Mouse (Mus musculus): ENCODE measurements at regions not wholly inside any gene's neighbourhood (a gene's known extent, or its start where the extent isn't known, plus 50 kb on each side); places are given as distances from the start of the nearest gene placed in this dataset.

DNA sequence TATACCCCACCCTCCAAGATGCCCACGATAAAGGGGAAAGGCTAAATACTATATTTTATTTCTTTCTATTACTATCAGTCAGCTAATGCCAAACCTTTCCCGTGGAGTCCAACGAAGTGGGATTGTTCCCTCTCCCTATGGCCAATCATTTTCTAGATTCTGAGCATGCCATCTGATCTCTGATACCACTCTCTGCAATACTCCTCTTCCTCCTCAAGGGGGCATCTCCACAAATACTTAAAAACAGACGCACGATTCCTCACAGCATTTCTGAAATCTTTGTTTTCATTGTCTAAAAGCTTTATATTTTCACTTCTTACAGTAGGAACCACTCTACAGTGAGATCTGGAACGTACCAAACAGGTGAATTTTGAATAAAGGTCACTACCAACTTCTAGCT lies 270.8 kb downstream of the Pdha2 start:
- H3K4me2 ChIP-seq (ENCODE audit: low read length): no peak overlapping the region
- no peaks in the 10 kb centered on the region for H3K9me3 ChIP-seq (ENCODE audit: control insufficient read depth, low read length)
- H3K9ac ChIP-seq (ENCODE audit: low read length): no peak overlapping the region
- DNase-seq (ENCODE audit: low spot score) (no peak), ATAC-seq (replicated peaks; ENCODE audit: low FRiP score, low TSS enrichment, low read depth) (no peak)
- no peaks in the 10 kb centered on the region for H3K27me3 ChIP-seq (replicated peaks; ENCODE audit: control insufficient read depth, insufficient read depth, low read length)
- no peaks in the 10 kb centered on the region for H3K4me1 ChIP-seq (replicated peaks; ENCODE audit: control insufficient read depth, insufficient read depth, low read length)
- H3K36me3 ChIP-seq (ENCODE audit: control insufficient read depth, insufficient read depth, low read length): no peaks in the 10 kb centered on the region
- H3K27ac ChIP-seq (ENCODE audit: low read depth): no peak overlapping the region
- H3K4me3 ChIP-seq (ENCODE audit: low read depth, low read length): no peak overlapping the region
- WGBS: 87% methylated on average over 6 of the region's 6 CpGs

DNA sequence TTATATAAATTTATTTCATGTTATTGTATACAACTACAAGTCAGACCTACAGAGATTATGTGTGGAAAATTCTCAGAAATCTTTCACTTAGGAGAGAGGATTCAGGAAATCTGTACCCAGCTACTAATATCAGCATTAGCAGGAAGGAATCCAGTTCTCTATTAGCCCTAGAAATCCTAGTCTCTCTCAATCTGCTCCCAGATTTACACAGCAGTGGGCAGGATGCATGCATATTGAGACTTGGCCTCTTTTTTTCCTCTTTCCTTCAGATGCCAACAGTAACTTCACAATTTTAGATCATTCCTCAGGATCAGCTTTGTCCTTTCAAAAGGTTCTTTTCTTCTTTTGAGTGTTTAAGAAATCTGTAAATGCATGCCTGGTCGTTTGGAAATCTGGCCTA lies 279.0 kb downstream of the Pdha2 start:
- Histone ChIP-seq H3K4me3 (ENCODE audit: low read depth, low read length) (no peak overlapping the region), H3K27me3 (replicated peaks; ENCODE audit: control insufficient read depth, insufficient read depth, low read length) (no peaks in the 10 kb centered on the region), H3K36me3 (ENCODE audit: control insufficient read depth, insufficient read depth, low read length) (no peaks in the 10 kb centered on the region), H3K4me1 (replicated peaks; ENCODE audit: control insufficient read depth, insufficient read depth, low read length) (no peaks in the 10 kb centered on the region), H3K4me2 (ENCODE audit: low read length) (no peak overlapping the region), H3K27ac (ENCODE audit: low read depth) (no peak overlapping the region), H3K9me3 (ENCODE audit: control insufficient read depth, low read length) (no peaks in the 10 kb centered on the region), H3K9ac (ENCODE audit: low read length) (no peak overlapping the region)
- ATAC-seq (replicated peaks; ENCODE audit: low FRiP score, low TSS enrichment, low read depth) (no peak), DNase-seq (ENCODE audit: low spot score) (no peak)
- WGBS: 29% methylated on average over 1 of the region's 1 CpGs

DNA sequence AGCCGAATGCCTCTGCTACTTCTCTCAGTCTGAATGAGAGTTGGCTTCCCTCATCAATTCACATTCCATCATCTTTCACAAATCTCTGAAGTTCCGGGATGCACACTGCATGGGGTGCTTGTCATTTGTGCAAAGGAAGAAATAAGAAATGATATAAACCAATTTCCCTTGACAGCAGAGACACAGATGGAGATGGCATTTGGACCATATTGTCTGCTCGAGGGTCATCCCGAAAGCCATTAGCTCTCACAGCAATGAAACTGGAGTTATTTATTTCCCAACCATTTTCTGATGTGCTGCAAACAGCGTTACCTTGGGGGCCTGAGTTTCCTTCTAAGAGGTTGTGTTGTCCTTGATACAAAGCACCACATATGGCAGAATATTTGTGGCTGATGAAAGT lies 285.5 kb downstream of the Pdha2 start:
- WGBS: 89% methylated on average over 5 of the region's 5 CpGs
- Histone ChIP-seq H3K4me2 (ENCODE audit: low read length) (no peak overlapping the region), H3K27me3 (replicated peaks; ENCODE audit: control insufficient read depth, insufficient read depth, low read length) (no peaks in the 10 kb centered on the region)

DNA sequence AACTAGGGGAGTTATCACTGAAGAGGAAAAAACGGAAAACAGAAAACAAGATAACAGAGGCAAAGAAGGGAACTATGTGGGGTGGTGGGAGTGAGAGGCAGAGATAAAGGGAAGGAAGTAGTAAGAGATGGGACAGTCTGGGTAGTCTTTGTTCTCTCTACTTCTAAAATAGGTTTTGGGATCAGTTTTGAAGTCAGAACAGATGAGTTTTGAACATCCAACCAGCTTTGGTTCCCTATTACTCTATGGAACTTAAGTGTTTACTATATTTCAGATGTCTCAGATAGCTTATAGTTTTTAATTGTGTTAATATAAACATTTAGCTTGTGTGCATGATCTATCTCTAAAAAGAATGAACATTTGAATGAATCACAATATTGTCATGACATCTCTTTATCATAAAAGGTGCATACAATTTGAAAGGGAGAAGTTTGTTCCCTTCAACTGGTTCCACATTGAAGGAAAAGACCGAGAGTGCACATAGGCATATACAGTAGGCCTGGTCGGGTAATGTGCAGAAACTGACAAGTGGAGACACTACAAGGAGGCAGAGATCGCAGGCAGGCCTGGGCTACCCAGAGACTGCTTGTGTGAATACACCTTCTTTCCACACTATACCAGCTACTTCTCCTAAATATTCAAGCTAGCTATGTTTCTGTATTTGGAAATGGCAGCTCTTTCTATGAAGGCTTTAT lies 335.8 kb downstream of the Pdha2 start:
- H3K36me3 ChIP-seq (ENCODE audit: control insufficient read depth, insufficient read depth, low read length): no peaks in the 10 kb centered on the region
- H3K27me3 ChIP-seq (replicated peaks; ENCODE audit: control insufficient read depth, insufficient read depth, low read length): no peaks in the 10 kb centered on the region
- DNase-seq (ENCODE audit: low spot score) (no peak), ATAC-seq (replicated peaks; ENCODE audit: low FRiP score, low TSS enrichment, low read depth) (no peak)
- H3K4me1 ChIP-seq (replicated peaks; ENCODE audit: control insufficient read depth, insufficient read depth, low read length): no peaks in the 10 kb centered on the region
- no peak overlapping the region for H3K4me2 ChIP-seq (ENCODE audit: low read length)
- no peak overlapping the region for H3K27ac ChIP-seq (ENCODE audit: low read depth)
- H3K9ac ChIP-seq (ENCODE audit: low read length): no peak overlapping the region
- WGBS: 85% methylated on average over 4 of the region's 4 CpGs
- H3K9me3 ChIP-seq (ENCODE audit: control insufficient read depth, low read length): no peaks in the 10 kb centered on the region
- no peak overlapping the region for H3K4me3 ChIP-seq (ENCODE audit: low read depth, low read length)

More for the DNA sequence above, 285.5 kb downstream of the Pdha2 start:
- DNase-seq (ENCODE audit: low spot score) (no peak), ATAC-seq (replicated peaks; ENCODE audit: low FRiP score, low TSS enrichment, low read depth) (no peak)
- Histone ChIP-seq H3K36me3 (ENCODE audit: control insufficient read depth, insufficient read depth, low read length) (no peaks in the 10 kb centered on the region), H3K9me3 (ENCODE audit: control insufficient read depth, low read length) (no peaks in the 10 kb centered on the region), H3K4me3 (ENCODE audit: low read depth, low read length) (no peak overlapping the region), H3K4me1 (replicated peaks; ENCODE audit: control insufficient read depth, insufficient read depth, low read length) (no peaks in the 10 kb centered on the region), H3K9ac (ENCODE audit: low read length) (no peak overlapping the region), H3K27ac (ENCODE audit: low read depth) (no peak overlapping the region)

DNA sequence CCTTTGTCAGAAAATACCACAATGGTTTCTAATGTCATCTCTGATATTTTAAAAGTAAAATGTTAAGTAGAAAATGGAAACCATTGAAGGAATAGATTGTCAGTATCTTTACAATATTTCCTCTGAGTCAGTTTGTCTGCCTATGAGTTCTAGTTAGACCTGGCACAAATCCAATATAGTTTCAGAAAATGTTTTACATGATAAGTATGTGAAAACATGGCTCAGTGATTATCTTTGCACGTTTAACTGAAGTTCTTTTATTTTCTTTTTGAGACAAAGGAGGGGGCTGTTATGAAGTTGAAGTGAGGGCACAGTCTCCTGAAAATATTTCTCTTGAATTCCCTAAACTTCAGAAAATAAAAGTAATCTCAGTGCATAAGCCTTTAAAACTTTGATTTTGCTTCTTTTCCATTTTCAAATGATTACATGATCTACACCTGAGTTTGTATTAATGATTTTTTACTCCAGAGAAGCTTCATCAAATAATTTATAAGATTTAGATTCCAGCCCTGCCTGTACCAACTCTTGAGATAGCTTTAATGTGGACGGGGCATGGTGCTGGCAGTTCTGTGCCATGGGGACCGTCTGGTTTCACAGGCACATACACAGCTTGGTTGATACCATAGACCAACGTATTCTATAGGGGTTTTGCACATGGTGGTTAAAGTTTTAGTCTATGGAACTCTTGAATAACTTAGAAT lies 336.5 kb downstream of the Pdha2 start:
- Histone ChIP-seq H3K27ac (ENCODE audit: low read depth) (no peak overlapping the region), H3K9me3 (ENCODE audit: control insufficient read depth, low read length) (no peaks in the 10 kb centered on the region), H3K4me1 (replicated peaks; ENCODE audit: control insufficient read depth, insufficient read depth, low read length) (no peaks in the 10 kb centered on the region), H3K4me3 (ENCODE audit: low read depth, low read length) (no peak overlapping the region), H3K4me2 (ENCODE audit: low read length) (no peak overlapping the region), H3K9ac (ENCODE audit: low read length) (no peak overlapping the region), H3K27me3 (replicated peaks; ENCODE audit: control insufficient read depth, insufficient read depth, low read length) (no peaks in the 10 kb centered on the region), H3K36me3 (ENCODE audit: control insufficient read depth, insufficient read depth, low read length) (no peaks in the 10 kb centered on the region)
- 69% methylated on average over 4 of the region's 4 CpGs for WGBS
- DNase-seq (ENCODE audit: low spot score) (no peak), ATAC-seq (replicated peaks; ENCODE audit: low FRiP score, low TSS enrichment, low read depth) (no peak)

DNA sequence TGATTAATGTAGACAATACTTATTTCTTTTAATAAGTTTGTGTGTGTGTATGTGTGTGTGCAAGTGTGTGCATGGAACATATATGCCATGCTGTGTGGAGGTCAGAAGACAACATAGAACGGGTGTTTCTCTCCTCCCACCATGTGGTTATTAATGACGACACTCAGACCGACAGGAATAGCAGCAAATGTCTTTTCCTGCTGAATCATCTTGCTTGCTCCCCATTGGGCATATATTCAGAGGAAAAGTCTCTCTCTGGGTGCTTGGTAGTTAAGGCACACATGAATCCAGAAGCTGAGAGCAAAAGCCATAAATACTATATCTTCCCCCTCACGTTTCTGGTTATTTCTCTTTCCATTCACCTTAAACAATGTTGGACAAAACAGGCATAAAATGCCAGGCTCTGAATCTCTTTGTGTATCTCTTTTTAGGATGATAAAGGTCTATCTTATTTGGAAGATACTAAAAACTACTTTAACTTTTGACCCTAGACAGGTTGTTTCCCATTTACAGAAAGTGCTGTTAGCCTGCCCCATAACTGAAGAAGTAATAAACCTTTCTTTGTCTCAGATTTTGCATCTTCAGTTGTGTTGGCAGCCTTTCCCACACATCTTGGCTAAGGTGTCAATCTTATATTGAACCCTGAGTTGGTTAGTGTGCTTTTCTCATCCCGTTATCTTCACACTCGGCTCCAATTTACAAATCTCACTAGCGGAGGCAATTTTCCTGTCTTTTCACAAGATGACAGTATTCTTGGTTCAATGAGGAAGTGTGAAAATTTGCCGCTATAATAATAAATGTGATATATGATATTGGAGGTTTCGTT lies 337.9 kb downstream of the Pdha2 start:
- Histone ChIP-seq H3K36me3 (ENCODE audit: control insufficient read depth, insufficient read depth, low read length) (no peaks in the 10 kb centered on the region), H3K4me3 (ENCODE audit: low read depth, low read length) (no peak overlapping the region), H3K27me3 (replicated peaks; ENCODE audit: control insufficient read depth, insufficient read depth, low read length) (no peaks in the 10 kb centered on the region), H3K4me1 (replicated peaks; ENCODE audit: control insufficient read depth, insufficient read depth, low read length) (no peaks in the 10 kb centered on the region), H3K27ac (ENCODE audit: low read depth) (no peak overlapping the region), H3K9ac (ENCODE audit: low read length) (no peak overlapping the region), H3K9me3 (ENCODE audit: control insufficient read depth, low read length) (no peaks in the 10 kb centered on the region), H3K4me2 (ENCODE audit: low read length) (no peak overlapping the region)
- ATAC-seq (replicated peaks; ENCODE audit: low FRiP score, low TSS enrichment, low read depth) (no peak), DNase-seq (ENCODE audit: low spot score) (no peak)
- WGBS: 85% methylated on average over 9 of the region's 9 CpGs

DNA sequence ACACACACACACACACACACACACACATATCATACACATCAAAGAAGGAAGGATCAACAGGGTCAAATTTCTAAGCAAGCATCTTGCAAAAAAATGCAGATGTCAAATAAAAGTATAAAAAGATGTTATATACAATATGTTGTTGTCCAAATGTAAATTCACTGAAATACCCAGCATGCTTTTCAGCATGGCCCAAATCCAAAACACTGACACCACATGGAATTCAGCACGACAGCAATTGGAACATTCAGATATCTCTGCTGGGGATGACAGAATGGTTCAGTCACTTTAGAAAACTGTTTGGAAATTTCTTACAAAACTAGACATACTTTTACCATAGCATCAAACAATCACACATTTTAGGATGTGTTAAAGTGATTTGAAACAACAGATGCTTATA lies 339.6 kb downstream of the Pdha2 start:
- Histone ChIP-seq H3K4me3 (ENCODE audit: low read depth, low read length) (no peak overlapping the region), H3K36me3 (ENCODE audit: control insufficient read depth, insufficient read depth, low read length) (no peaks in the 10 kb centered on the region), H3K9ac (ENCODE audit: low read length) (no peak overlapping the region), H3K4me1 (replicated peaks; ENCODE audit: control insufficient read depth, insufficient read depth, low read length) (no peaks in the 10 kb centered on the region), H3K9me3 (ENCODE audit: control insufficient read depth, low read length) (no peaks in the 10 kb centered on the region), H3K27me3 (replicated peaks; ENCODE audit: control insufficient read depth, insufficient read depth, low read length) (no peaks in the 10 kb centered on the region), H3K27ac (ENCODE audit: low read depth) (no peak overlapping the region), H3K4me2 (ENCODE audit: low read length) (no peak overlapping the region)
- DNase-seq (ENCODE audit: low spot score) (no peak), ATAC-seq (replicated peaks; ENCODE audit: low FRiP score, low TSS enrichment, low read depth) (no peak)
- WGBS: 50% methylated on average over 1 of the region's 1 CpGs

DNA sequence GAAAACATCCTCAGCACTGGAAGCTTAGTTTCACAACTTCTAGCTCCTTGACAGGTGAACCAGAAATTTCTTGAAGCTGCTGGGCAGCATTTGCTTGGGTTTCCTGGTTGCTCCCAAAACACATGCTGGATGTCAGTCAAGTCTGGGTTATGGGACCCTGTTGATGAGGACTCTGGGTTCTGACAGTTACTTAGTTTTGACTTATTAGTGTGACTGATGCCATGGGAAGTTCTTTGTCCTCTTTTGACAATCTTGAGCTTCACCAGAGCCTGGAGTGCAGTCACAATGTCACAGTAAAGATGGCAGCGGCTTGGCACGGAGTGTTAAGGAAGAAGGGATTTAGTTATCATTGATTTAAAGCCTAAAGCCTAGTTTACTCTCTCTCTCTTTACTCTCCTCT lies 340.9 kb downstream of the Pdha2 start:
- no peak for ATAC-seq (replicated peaks; ENCODE audit: low FRiP score, low TSS enrichment, low read depth)

More for the DNA sequence above, 340.9 kb downstream of the Pdha2 start:
- no peak for DNase-seq (ENCODE audit: low spot score)
- Histone ChIP-seq H3K9ac (ENCODE audit: low read length) (no peak overlapping the region), H3K27me3 (replicated peaks; ENCODE audit: control insufficient read depth, insufficient read depth, low read length) (no peaks in the 10 kb centered on the region), H3K4me1 (replicated peaks; ENCODE audit: control insufficient read depth, insufficient read depth, low read length) (no peaks in the 10 kb centered on the region), H3K27ac (ENCODE audit: low read depth) (no peak overlapping the region), H3K36me3 (ENCODE audit: control insufficient read depth, insufficient read depth, low read length) (no peaks in the 10 kb centered on the region), H3K4me3 (ENCODE audit: low read depth, low read length) (no peak overlapping the region), H3K4me2 (ENCODE audit: low read length) (no peak overlapping the region), H3K9me3 (ENCODE audit: control insufficient read depth, low read length) (no peaks in the 10 kb centered on the region)
- WGBS: 98% methylated on average over 2 of the region's 2 CpGs
